Mouse (Mus musculus) ES-E14 (cell line): ENCODE measurements around the gene Rcbtb2. TPM values are rescaled to one million over a fixed set of nuclear protein-coding genes. Genes with fewer than 3 reads are reported as not detected.

ENCODE experiments used
- DNase-seq: peaks from one replicate; pipeline ENCODE4 v3.0.0-alpha.2; 2013; ENCODE audit warnings: low read depth, low spot score
- H3K27ac ChIP-seq: 2 replicates; pipeline ENCODE4 v1.5.1; 2012; ENCODE audit warnings: low read depth, mild to moderate bottlenecking, low read length, moderate library complexity, mixed read lengths; ENCODE audit not compliant: poor library complexity, insufficient read depth, severe bottlenecking
- H3K36me3 ChIP-seq: 2 replicates; pipeline ENCODE4 v1.6.1; 2012; ENCODE audit warnings: mild to moderate bottlenecking, low read length, moderate library complexity, mixed read lengths; ENCODE audit not compliant: control insufficient read depth, poor library complexity, insufficient read depth, severe bottlenecking
- H3K4me1 ChIP-seq, 2 experiments: fragments of 150-350 bp in 1 of 2; sonication (generic) in 1 of 2; 2 replicates each; pipeline ENCODE4 v1.6.1; 2012; ENCODE audit warnings: low read length in 2 of 2, mild to moderate bottlenecking in 1 of 2, mixed read lengths in 1 of 2; ENCODE audit not compliant: control insufficient read depth in 2 of 2, insufficient read depth in 2 of 2, poor library complexity in 1 of 2
- H3K4me3 ChIP-seq, 2 experiments: fragments of 150-350 bp in 1 of 2; sonication (generic) in 1 of 2; 2 replicates each; pipeline ENCODE4 v1.5.1; 2012; ENCODE audit warnings: low read length in 2 of 2, low read depth in 1 of 2, mild to moderate bottlenecking in 1 of 2, mixed read lengths in 1 of 2; ENCODE audit not compliant: insufficient read depth in 1 of 2, poor library complexity in 1 of 2, severe bottlenecking in 1 of 2
- H3K9ac ChIP-seq: 2 replicates; pipeline ENCODE4 v1.6.1; 2012; ENCODE audit warnings: low read depth, mild to moderate bottlenecking, low read length, mixed read lengths; ENCODE audit not compliant: poor library complexity, insufficient read depth, severe bottlenecking
- H3K9me3 ChIP-seq: fragments of 150-350 bp; sonication (generic); 2 replicates; pipeline ENCODE4 v1.6.1; 2012; ENCODE audit warnings: low read depth, mild to moderate bottlenecking, low read length; ENCODE audit not compliant: control insufficient read depth, insufficient read depth
- CHD2 ChIP-seq: IDR thresholded peaks from 2 replicates; pipeline ENCODE4 v1.6.1; 2014; ENCODE audit warnings: mild to moderate bottlenecking, low read depth, low read length, inconsistent platforms
- HCFC1 ChIP-seq: IDR thresholded peaks from 2 replicates; pipeline ENCODE4 v1.6.1; 2012; ENCODE audit warnings: low read length, inconsistent platforms, borderline replicate concordance; ENCODE audit not compliant: insufficient read depth
- MAFK ChIP-seq: IDR thresholded peaks from 2 replicates; pipeline ENCODE4 v1.6.1; 2014; ENCODE audit warnings: mild to moderate bottlenecking, low read depth, low read length, inconsistent platforms; ENCODE audit not compliant: insufficient read depth
- ZC3H11A ChIP-seq: IDR thresholded peaks from 2 replicates; pipeline ENCODE4 v1.6.1; 2012; ENCODE audit warnings: low read depth, mild to moderate bottlenecking, inconsistent platforms, low read length, borderline replicate concordance
- ZNF384 ChIP-seq: IDR thresholded peaks from 2 replicates; pipeline ENCODE4 v1.6.1; 2012; ENCODE audit warnings: low read depth, low read length, inconsistent platforms
- in situ Hi-C, 2 experiments: fragments of 600-800 bp; cut with MboI; formaldehyde crosslinking; loops; one replicate each; pipeline ENCODE4 v1.15.1; 2025; ENCODE audit warnings: low sequenced_read_pairs in 2 of 2, inconsistent platforms in 1 of 2; ENCODE audit not compliant: unreplicated experiment in 2 of 2
- total RNA-seq: library from RNA; depleted of rRNA; stranded (reverse); fragments of 300-350 nt; gene quantifications from 2 replicates; pipeline ENCODE4 v1.2.3, GENCODE M21; 2012

Gene Rcbtb2
- total RNA-seq, 1 experiment = 11.2 TPM

DNA sequence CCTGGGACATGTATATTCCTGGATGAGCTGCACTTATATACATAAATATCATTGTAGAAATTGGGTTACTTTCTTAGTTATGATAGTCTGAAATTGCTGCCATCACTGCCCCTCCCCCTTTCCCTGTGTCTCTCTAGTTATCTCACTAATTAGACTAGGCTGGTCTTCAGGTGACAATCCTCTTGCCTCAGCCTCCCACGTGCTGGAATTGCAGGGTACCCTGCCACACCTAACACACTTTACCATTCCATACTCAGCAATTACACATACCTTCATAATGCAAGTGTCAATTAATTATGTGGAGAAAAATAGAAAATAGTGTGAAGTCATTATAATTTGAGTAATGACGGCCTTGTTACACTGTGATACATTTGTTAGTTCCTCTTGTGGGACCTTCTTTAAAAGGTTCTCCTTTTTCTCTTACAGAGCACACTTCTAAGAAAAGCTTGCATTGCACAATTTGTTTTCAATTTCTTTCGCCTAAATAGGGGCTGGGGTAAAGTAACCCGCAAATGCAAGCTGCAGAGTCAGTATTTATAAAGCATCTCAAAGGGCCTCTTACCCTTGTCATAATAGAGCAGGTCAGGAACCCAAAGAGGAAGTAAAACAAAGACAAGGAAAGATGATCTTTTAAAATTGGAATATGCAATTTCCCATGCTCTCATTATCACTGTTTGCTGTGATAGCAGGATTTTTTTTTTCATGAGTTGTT is 470 bp upstream of the Rcbtb2 start:
- DNase-seq = no peak
- Histone ChIP-seq H3K4me1 (peaks cover 0 to 3% of the 10 kb centered on the region in 2 experiments; a peak in 1 of 4 replicates), H3K9ac (no peak overlapping the region), H3K4me3 (no peak overlapping the region), H3K27ac (no peak overlapping the region), H3K36me3 (no peaks in the 10 kb centered on the region), H3K9me3 (no peaks in the 10 kb centered on the region)
- TF ChIP-seq ZNF384 (no peak), ZC3H11A (no peak), CHD2 (no peak), HCFC1 (no peak), MAFK (no peak)
- in situ Hi-C loops = no loop called here

DNA sequence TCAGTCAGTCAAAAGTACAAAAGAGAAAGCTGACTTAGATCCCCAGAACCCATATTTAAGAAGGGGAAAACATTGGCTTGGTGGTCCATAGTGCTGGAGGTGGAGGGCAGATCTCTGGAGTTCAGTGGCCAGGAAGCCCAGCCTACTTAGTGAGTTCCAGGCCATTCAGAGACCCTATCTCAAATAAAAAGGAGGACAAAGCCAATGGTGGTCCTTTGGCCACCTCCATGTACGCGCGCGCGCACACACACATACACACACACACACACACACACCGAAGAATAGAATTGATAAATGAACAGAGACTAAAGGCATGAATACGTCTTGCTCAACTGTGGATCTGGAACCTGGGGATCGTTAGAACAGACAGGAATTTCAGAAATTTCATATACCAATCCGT is 544 bp downstream of the Rcbtb2 start:
- no peaks in the 10 kb centered on the region for H3K9me3 ChIP-seq
- DNase-seq = no peak
- in situ Hi-C loops = no loop called here
- H3K4me3 ChIP-seq = no peak overlapping the region
- H3K36me3 ChIP-seq = no peaks in the 10 kb centered on the region
- H3K9ac ChIP-seq = no peak overlapping the region
- H3K27ac ChIP-seq = no peak overlapping the region
- TF ChIP-seq HCFC1 (no peak), MAFK (no peak), ZC3H11A (no peak), CHD2 (no peak), ZNF384 (no peak)
- peaks cover 0 to 3% of the 10 kb centered on the region in 2 experiments; a peak in 1 of 4 replicates for H3K4me1 ChIP-seq

DNA sequence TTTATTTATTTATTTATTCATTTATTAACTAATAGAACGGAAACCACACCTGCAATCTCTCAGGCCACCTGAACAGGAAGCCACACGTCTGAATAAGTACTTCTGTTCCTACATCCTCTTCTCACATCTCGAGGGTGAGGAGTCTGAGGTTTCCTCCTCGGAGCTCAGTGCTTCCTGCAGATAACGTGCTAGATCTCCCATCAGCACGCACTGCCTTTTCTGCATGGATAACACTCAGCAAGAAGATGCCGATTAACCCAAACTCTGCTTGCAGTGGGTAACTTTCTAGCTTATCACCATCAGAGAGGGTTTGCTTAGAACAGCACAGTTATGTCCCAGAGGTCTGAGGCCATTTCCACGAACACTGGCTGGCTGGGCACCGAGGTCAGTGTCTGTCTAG is 949 bp downstream of the Rcbtb2 start:
- Histone ChIP-seq H3K36me3 (no peaks in the 10 kb centered on the region), H3K9ac (no peak overlapping the region), H3K4me1 (peaks cover 0 to 3% of the 10 kb centered on the region in 2 experiments; a peak in 1 of 4 replicates), H3K9me3 (no peaks in the 10 kb centered on the region), H3K4me3 (no peak overlapping the region), H3K27ac (no peak overlapping the region)
- in situ Hi-C loops = no loop called here
- DNase-seq = no peak
- no peak for TF ChIP-seq CHD2
- no peak for TF ChIP-seq ZNF384
- no peak for TF ChIP-seq MAFK
- no peak for TF ChIP-seq ZC3H11A
- TF ChIP-seq HCFC1 = no peak

DNA sequence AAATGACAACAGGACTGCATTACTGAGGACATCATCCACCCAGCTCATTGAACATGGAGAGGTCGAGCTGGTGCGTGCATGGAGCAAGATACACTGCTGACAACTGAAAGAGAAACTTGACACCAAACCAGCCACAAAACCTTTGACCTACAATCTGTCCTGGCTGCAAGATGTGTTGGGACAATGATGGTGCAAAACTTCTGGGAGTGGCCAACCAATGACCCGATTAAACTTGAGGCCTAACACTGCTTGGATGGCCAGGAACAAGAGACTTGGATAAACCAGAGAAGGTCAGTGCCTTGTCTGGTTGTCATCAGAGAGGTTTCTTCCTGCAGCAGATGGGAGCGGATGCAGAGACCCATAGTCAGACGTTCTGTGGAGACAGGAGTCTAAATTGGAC is 7.7 kb downstream of the Rcbtb2 start:
- H3K9ac ChIP-seq = no peak overlapping the region
- no peaks in the 10 kb centered on the region for H3K9me3 ChIP-seq
- DNase-seq = no peak
- no peak overlapping the region for H3K4me3 ChIP-seq
- no peak overlapping the region for H3K27ac ChIP-seq
- no peaks in the 10 kb centered on the region for H3K36me3 ChIP-seq
- TF ChIP-seq ZC3H11A (no peak), CHD2 (no peak), ZNF384 (no peak), MAFK (no peak), HCFC1 (no peak)
- in situ Hi-C loops = no loop called here
- no peaks in the 10 kb centered on the region for H3K4me1 ChIP-seq
